Mouse (Mus musculus) 3T3-L1 (cell line): ENCODE data around the gene Ager.
A peak's percentile ranks its signal among the peaks of the same experiment; 100 is the strongest.

Experiments
- DNase-seq: peaks from one replicate; pipeline ENCODE4 v3.0.0-alpha.2; 2015; ENCODE audit warnings: low read depth, low spot score

The Ager gene

GRCm38 (mm10) chr17:34585121-34585520 is 12.5 kb upstream of the Ager start:
- DNase-seq, result no peak

- DNase-seq, result no peak
Observed at GRCm38 (mm10) chr17:34585877-34586771, 11.5 kb upstream of the Ager start.

GRCm38 (mm10) chr17:34586796-34587422 is 10.8 kb upstream of the Ager start:
- peak; percentile 83 for DNase-seq

GRCm38 (mm10) chr17:34587423-34587811 is 10.2 kb upstream of the Ager start:
- DNase-seq, result peak; percentile 89

GRCm38 (mm10) chr17:34587814-34588213 is 9.8 kb upstream of the Ager start:
- peak; percentile 46 for DNase-seq

GRCm38 (mm10) chr17:34588767-34589166 is 8.9 kb upstream of the Ager start:
- DNase-seq, result no peak

GRCm38 (mm10) chr17:34589206-34589605 is 8.5 kb upstream of the Ager start:
- no peak for DNase-seq

GRCm38 (mm10) chr17:34589681-34590101 is 8.0 kb upstream of the Ager start, which contains the start of gene Gpsm3:
Gene Gpsm3, plus strand, starts transcription at chr17:34589806.
- peak; percentile 33 for DNase-seq

GRCm38 (mm10) chr17:34590154-34590987 is 7.3 kb upstream of the Ager start:
- no peak for DNase-seq

- peak; percentile 42 for DNase-seq
Observed at GRCm38 (mm10) chr17:34591029-34591993, 6.4 kb upstream of the Ager start, which contains the start of gene Pbx2. Gene Pbx2, plus strand, starts transcription at chr17:34591266.

GRCm38 (mm10) chr17:34591994-34592375 is 5.7 kb upstream of the Ager start:
- peak; percentile 82 for DNase-seq

GRCm38 (mm10) chr17:34592581-34593549 is 4.8 kb upstream of the Ager start:
- peak; percentile 70 for DNase-seq

- peak; percentile 26 for DNase-seq
Observed at GRCm38 (mm10) chr17:34593752-34594525, 3.7 kb upstream of the Ager start.

- DNase-seq, result no peak
Observed at GRCm38 (mm10) chr17:34596098-34596497, 1.6 kb upstream of the Ager start.

GRCm38 (mm10) chr17:34599891-34600290 is 2.2 kb downstream of the Ager start:
- no peak for DNase-seq

GRCm38 (mm10) chr17:34601796-34602195 is 4.1 kb downstream of the Ager start:
- no peak for DNase-seq

GRCm38 (mm10) chr17:34603375-34604060 is 5.9 kb downstream of the Ager start, which contains the start of gene Rnf5:
Gene Rnf5, minus strand, starts transcription at chr17:34603690.
- DNase-seq, result peak; percentile 100

- DNase-seq, result peak; percentile 99
Observed at GRCm38 (mm10) chr17:34604061-34604508, 6.4 kb downstream of the Ager start, which contains the start of gene Agpat1. Gene Agpat1, plus strand, starts transcription at chr17:34604262.
